In genomic region chr5:25831624-25832023, GRCm38 (mm10) we compare ENCODE assay signal across 9 mouse cellular contexts.
DNase-seq lines count a peak whose midpoint lies in the region; ATAC-seq and TF ChIP-seq lines count a peak whose summit lies in the region.
"Had no signal": no experiment of that assay in that cellular context is flagged by ENCODE, and none has a peak within 500 bp of the region (broad histone marks: within the 10 kb centered on the region; RNA-seq: fewer than 3 reads in every experiment).

No protein-coding gene starts in this region.

- no peaks in the 10 kb centered on the region for H3K9me3 ChIP-seq in embryonic facial prominence, embryonic 11.5 days (replicated peaks; ENCODE audit: control insufficient read depth, low read length)
- H3K9me3 ChIP-seq: midbrain, embryonic 12.5 days had no signal

- ATAC-seq in embryonic facial prominence, embryonic 11.5 days (replicated peaks; ENCODE audit: insufficient number of reproducible peaks, low FRiP score, low TSS enrichment, low read depth), result peak; percentile 62; the same call in 1 of the 2 replicates
- peak; percentile 63 for ATAC-seq in megakaryocyte-erythroid progenitor cell, adult 5-6 weeks (replicated peaks; ENCODE audit: low FRiP score, low TSS enrichment, poor library complexity, severe bottlenecking)

- H3K9ac ChIP-seq in embryonic facial prominence, embryonic 11.5 days (replicated peaks; ENCODE audit: low read length), result no peak overlapping the region
- H3K9ac ChIP-seq: midbrain, embryonic 12.5 days had no signal

- H3K27me3 ChIP-seq in spleen, adult 2 months (ENCODE audit: control insufficient read depth, insufficient read depth, low read length), result no peaks in the 10 kb centered on the region
- no peaks in the 10 kb centered on the region for H3K27me3 ChIP-seq in embryonic facial prominence, embryonic 11.5 days (ENCODE audit: control insufficient read depth, insufficient read depth, low read length)
- no peaks in the 10 kb centered on the region for H3K27me3 ChIP-seq in splenic B cell, adult 2 months (ENCODE audit: control insufficient read depth, insufficient read depth, low read length, poor library complexity, severe bottlenecking)
- H3K27me3 ChIP-seq: midbrain, embryonic 12.5 days had no signal

- H3K27ac ChIP-seq in spleen, adult 2 months (ENCODE audit: insufficient read depth, low read length), result no peak overlapping the region
- H3K27ac ChIP-seq in embryonic facial prominence, embryonic 11.5 days (replicated peaks; ENCODE audit: low read depth, low read length), result no peak overlapping the region
- H3K27ac ChIP-seq: midbrain, embryonic 12.5 days had no signal

- no peak overlapping the region for H3K4me2 ChIP-seq in embryonic facial prominence, embryonic 11.5 days (ENCODE audit: low read depth, low read length)
- H3K4me2 ChIP-seq: midbrain, embryonic 12.5 days had no signal

- intact Hi-C loops in heart, postnatal 14 days (cut with DNase I), result loop anchor here (5.0 kb wide), 1 partner anchor 414 kb away; no protein-coding TSS in a partner anchor

- TF ChIP-seq POLR2A in spleen, adult 2 months (IDR thresholded peaks at IDR 0.05; ENCODE audit: low read depth, low read length), result no peak

- peak; percentile 41; the same call in 1 of the 2 replicates for TF ChIP-seq CTCF in spleen, adult 2 months (IDR thresholded peaks at IDR 0.05; ENCODE audit: extremely low read depth, insufficient read depth, insufficient read length, insufficient replicate concordance)

- H3K4me3 ChIP-seq in spleen, adult 2 months (ENCODE audit: extremely low read depth, insufficient read depth, insufficient read length), result no peak overlapping the region
- H3K4me3 ChIP-seq in embryonic facial prominence, embryonic 11.5 days (ENCODE audit: low read depth, low read length), result no peak overlapping the region
- H3K4me3 ChIP-seq: midbrain, embryonic 12.5 days had no signal

- peak in 1 of 2 experiments; percentile 11 for DNase-seq in spleen, adult 2 months (ENCODE audit: low read depth in 1 of 2, low spot score in 2 of 2)
- DNase-seq in spleen, postnatal 14 days (ENCODE audit: low spot score in 2 of 2), result no peak
- DNase-seq in adrenal gland, postnatal 36 days, result peak; percentile 35 to 57
- DNase-seq in embryonic facial prominence, embryonic 11.5 days (ENCODE audit: low spot score), result peak; percentile 66
- DNase-seq in heart, postnatal 14 days, result peak; percentile 35 to 60
- DNase-seq in layer of hippocampus, adult 8-10 months (ENCODE audit: low spot score in 2 of 2), result peak; percentile 50 to 66
- peak; percentile 62 for DNase-seq in splenic B cell, adult 2 months (ENCODE audit: low read depth, low spot score)

- WGBS in spleen, adult 2 months, result 73% methylated on average over 5 of the region's 5 CpGs
- WGBS in embryonic facial prominence, embryonic 11.5 days, result 77% methylated on average over 5 of the region's 5 CpGs

- no peaks in the 10 kb centered on the region for H3K36me3 ChIP-seq in spleen, adult 2 months (ENCODE audit: control insufficient read depth, insufficient read depth, low read length)
- no peaks in the 10 kb centered on the region for H3K36me3 ChIP-seq in embryonic facial prominence, embryonic 11.5 days (replicated peaks; ENCODE audit: control insufficient read depth, insufficient read depth, low read depth, low read length)
- H3K36me3 ChIP-seq in splenic B cell, adult 2 months (ENCODE audit: control insufficient read depth, insufficient read depth, low read length, poor library complexity, severe bottlenecking), result no peaks in the 10 kb centered on the region
- H3K36me3 ChIP-seq: midbrain, embryonic 12.5 days had no signal

- H3K4me1 ChIP-seq in spleen, adult 2 months (ENCODE audit: control insufficient read depth, insufficient read depth, insufficient read length), result no peaks in the 10 kb centered on the region
- H3K4me1 ChIP-seq in embryonic facial prominence, embryonic 11.5 days (ENCODE audit: control insufficient read depth, insufficient read depth, low read length), result no peaks in the 10 kb centered on the region

Comparison
In these comparisons a context has a peak if more than half of its experiments do, and no peak if none do; other contexts are left out.
1. DNase-seq: peak in adrenal gland, postnatal 36 days (2 of 2), embryonic facial prominence, embryonic 11.5 days (single experiment), heart, postnatal 14 days (2 of 2), layer of hippocampus, adult 8-10 months (2 of 2) and splenic B cell, adult 2 months (single experiment); none in spleen, postnatal 14 days (0 of 2).